Mouse (Mus musculus) adrenal gland, postnatal 0 days (tissue): ENCODE measurements around the gene Olfr1052. TPM values are rescaled to one million over a fixed set of nuclear protein-coding genes. Genes with fewer than 3 reads are reported as not detected.

Source experiments
- polyA plus RNA-seq: library from polyadenylated mRNA; unstranded; fragments of >200 nt; fragmentation: Nextera tagmentation; extraction: Ambion mirVana; gene quantifications from 2 replicates; pipeline ENCODE4 v1.2.1, GENCODE M21; 2015

The Olfr1052 gene
- not detected in 2 replicates for polyA plus RNA-seq

DNA sequence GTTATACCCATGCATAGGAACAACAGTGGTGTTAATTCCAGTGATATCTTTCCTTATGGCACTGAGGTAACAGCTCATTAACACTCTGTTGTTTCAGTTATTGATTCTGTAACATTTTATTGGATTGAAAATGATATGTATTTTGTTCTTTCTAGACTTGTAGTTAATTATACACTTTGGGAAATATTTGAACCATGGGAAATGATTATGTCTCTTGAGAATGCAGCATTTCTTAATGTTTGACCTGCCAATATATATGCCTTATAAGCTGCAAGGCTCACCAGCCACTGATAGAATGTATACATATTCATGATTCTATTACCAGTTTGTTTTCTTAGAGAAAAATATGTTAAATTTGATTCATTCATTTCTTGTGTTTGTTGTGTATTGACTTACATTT, at the start of gene Olfr1052:
Olfr1052 (plus strand) TSS at position 301 of the 400 bp plus-strand sequence.

DNA sequence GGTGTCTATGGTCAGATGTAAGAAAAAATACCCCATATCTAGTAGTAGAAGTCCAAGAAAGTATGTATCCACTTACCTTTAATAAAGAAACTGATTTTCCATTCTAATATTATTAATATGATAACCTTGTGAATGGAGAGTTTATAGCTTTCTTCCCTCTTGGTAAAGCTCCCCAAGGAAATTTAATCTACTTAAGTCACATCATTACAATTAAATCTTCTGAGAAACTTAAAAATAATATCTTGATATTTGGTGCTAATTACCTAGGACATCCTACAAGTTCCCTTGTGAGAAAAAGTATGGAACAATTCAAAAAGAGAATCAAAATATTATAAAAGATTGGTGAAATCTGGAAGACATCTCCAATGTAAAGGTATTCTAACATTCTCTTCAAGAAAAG, 34.0 kb upstream of the Olfr1052 start, which contains the start of gene Olfr1049:
Olfr1049 (minus strand) TSS at position 101 of the 400 bp plus-strand sequence.

DNA sequence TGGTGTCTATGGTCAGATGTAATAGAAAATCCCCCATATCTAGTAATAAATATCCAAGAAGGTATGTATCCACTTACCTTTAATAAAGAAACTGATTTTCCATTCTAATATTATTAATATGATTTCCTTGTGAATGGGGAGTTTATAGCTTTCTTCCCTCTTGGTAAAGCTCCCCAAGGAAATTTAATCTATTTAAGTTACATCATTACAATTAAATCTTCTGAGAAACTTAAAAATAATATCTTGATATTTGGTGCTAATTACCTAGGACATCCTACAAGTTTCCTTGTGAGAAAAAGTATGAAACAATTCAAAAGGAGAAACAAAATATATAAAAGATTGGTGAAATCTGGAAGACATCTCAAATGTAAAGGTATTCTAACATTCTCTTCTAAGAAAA, 13.3 kb upstream of the Olfr1052 start, which contains the start of gene Olfr1051:
Olfr1051 (minus strand) TSS at position 101 of the 400 bp plus-strand sequence.

DNA sequence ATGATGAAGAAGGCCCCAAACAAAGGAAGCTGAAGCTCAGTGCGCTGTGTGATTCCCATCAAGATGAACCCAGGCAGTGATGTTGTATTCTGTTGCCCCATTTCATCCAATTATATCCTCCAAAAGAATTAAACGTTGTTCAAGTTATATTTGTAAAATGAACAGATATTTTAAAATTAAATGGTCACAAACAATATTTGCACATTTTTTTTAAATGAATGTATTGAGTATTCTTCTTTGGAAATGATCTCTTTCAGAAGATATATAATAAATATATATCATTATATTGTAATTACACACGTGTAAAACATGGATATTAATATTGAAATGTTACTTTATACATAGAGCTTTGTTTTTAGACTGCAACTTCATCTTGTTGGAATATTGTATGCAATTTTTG, 22.9 kb downstream of the Olfr1052 start, which contains the start of gene Olfr1053:
Olfr1053 (minus strand) TSS at position 101 of the 400 bp plus-strand sequence.

DNA sequence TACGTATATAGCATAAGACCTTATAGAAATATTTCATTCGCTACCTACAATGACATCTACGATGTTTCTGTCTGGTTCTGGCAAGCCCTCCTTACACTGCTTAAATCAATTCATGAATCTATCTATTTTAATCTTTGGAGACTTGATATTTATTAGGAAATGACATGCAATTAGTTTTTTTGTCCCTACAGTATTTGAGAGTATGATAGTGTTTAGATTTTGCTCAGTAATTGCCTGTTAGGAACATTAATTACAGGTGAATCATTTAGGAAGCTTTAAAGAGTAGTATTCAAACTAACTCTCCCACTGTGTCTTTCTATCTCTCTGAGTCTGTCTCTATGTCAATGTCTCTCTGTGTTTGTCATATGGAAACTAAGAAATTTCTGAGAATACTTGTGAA, 43.1 kb downstream of the Olfr1052 start, which contains the start of gene Olfr1054:
Olfr1054 (minus strand) TSS at position 101 of the 400 bp plus-strand sequence.

Other genes starting within 250 kb of the Olfr1052 start
- gene Olfr1034, start 246.6 kb upstream of the Olfr1052 start, polyA plus RNA-seq = 0.05 and 0.08 TPM in 2 replicates
- not detected in 2 replicates for gene Olfr1036, start 218.5 kb upstream of the Olfr1052 start, polyA plus RNA-seq
- gene Olfr1037, start 205.1 kb upstream of the Olfr1052 start, polyA plus RNA-seq = not detected in 2 replicates
- not detected in 2 replicates for gene Olfr1039, start 156.5 kb upstream of the Olfr1052 start, polyA plus RNA-seq
- gene Olfr1040, start 145.7 kb upstream of the Olfr1052 start, polyA plus RNA-seq = not detected in 2 replicates
- 0.08 TPM in 1 of 2 replicates, not detected in the other for gene Olfr1042, start 130.6 kb upstream of the Olfr1052 start, polyA plus RNA-seq
- not detected in 2 replicates for gene Olfr1043, start 124.9 kb upstream of the Olfr1052 start, polyA plus RNA-seq
- gene Olfr1044, start 114.6 kb upstream of the Olfr1052 start, polyA plus RNA-seq = not detected in 2 replicates
- gene Olfr52, start 106.8 kb upstream of the Olfr1052 start, polyA plus RNA-seq = not detected in 2 replicates
- not detected in 2 replicates for gene Olfr1045, start 89.4 kb upstream of the Olfr1052 start, polyA plus RNA-seq
- gene Olfr1046, start 73.1 kb upstream of the Olfr1052 start, polyA plus RNA-seq = not detected in 2 replicates
- not detected in 2 replicates for gene Olfr1047, start 61.1 kb upstream of the Olfr1052 start, polyA plus RNA-seq
- gene Olfr1048, start 52.2 kb upstream of the Olfr1052 start, polyA plus RNA-seq = not detected in 2 replicates
- gene Olfr1049, start 34.1 kb upstream of the Olfr1052 start, polyA plus RNA-seq = not detected in 2 replicates
- gene Olfr1051, start 13.4 kb upstream of the Olfr1052 start, polyA plus RNA-seq = not detected in 2 replicates
- gene Olfr1053, start 22.8 kb downstream of the Olfr1052 start, polyA plus RNA-seq = not detected in 2 replicates
- not detected in 2 replicates for gene Olfr1054, start 43.0 kb downstream of the Olfr1052 start, polyA plus RNA-seq
- not detected in 2 replicates for gene Olfr1055, start 57.8 kb downstream of the Olfr1052 start, polyA plus RNA-seq
- gene Olfr1056, start 70.0 kb downstream of the Olfr1052 start, polyA plus RNA-seq = not detected in 2 replicates
- gene Olfr1057, start 85.9 kb downstream of the Olfr1052 start, polyA plus RNA-seq = not detected in 2 replicates
- not detected in 2 replicates for gene Olfr1058, start 96.1 kb downstream of the Olfr1052 start, polyA plus RNA-seq
- gene Olfr1061, start 121.6 kb downstream of the Olfr1052 start, polyA plus RNA-seq = not detected in 2 replicates
- gene Olfr1062, start 134.3 kb downstream of the Olfr1052 start, polyA plus RNA-seq = not detected in 2 replicates
- gene Olfr1065, start 158.1 kb downstream of the Olfr1052 start, polyA plus RNA-seq = not detected in 2 replicates
- not detected in 2 replicates for gene Olfr1066, start 163.8 kb downstream of the Olfr1052 start, polyA plus RNA-seq
- gene Olfr228, start 194.9 kb downstream of the Olfr1052 start, polyA plus RNA-seq = not detected in 2 replicates
- not detected in 2 replicates for gene Olfr1076, start 216.0 kb downstream of the Olfr1052 start, polyA plus RNA-seq